Mouse (Mus musculus): ENCODE results near the gene Grid2.
A peak's percentile ranks its signal among the peaks of the same experiment; 100 is the strongest.

Gene Grid2

DNA sequence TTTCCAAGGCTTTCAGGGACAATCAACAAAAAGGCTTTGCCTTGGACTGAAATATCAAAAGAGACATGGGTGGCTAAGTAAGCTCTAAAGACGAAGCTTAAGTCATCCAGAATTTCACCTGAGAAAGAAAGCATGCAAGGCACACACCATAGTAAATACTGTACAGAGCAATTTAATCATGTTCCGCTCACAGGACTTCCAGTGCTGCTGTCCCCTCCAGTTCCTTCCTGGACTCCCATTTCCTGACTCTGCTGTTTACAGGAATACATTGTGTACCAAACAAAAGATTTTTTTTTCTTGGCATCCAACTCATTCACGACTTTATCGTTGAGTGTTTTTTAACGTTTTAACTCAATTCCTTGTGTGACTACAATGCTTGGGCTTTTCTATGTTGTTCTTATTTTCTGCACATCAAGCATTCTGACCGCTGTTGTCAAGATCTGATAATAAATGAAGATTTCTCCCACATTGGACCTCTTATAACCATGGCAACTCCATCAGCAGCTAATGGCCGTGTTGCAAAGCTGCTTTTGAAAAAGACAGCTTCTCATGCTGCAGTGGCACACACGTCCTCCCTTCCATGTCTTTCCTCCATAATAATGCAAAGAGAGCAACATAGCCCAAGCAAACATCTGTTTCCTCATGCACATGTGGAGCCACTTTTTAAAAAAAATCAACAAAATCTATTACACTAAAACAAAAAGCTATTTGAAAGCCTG, 1361.9 kb downstream of the Grid2 start:
- DNase-seq: no peak

DNA sequence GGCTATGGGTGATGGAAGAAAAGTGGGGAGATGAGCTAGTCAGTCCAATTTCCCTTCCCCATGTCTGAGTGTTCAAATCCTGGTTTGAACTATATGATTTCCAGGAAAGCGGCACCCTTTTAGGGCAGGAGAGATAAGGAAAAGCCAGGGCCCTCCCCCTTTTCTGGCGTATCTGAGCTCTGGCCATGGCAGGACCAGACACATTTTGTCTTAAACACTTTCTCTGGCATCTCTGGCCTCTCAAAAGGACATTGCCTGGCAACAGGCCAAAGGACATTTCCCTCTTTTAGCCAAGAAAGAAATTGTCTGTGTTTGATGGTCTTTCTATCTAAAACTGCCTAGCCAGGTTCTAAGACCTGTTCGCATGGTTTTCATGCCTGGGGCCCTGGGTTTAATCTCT, 1367.7 kb downstream of the Grid2 start:
- DNase-seq: no peak

DNA sequence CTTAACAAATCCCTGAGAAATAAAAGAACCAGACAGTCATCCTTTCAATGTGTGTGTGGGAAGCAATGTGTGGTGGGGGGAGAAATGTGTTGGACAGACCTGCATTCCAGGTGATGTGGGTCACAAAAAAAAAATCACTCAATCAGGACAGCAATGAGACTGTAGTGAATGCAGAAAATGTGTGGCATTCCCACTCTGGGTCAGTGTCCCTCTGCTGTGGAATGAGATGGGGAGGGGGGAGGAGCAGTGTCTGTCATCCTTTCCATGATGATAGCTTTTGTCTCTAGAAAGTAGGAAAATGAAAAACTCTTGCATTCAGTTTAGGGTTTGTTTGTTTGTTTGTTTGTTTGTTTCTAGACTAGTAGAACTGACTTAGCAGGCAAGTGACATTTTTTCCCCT, 1392.0 kb downstream of the Grid2 start:
- DNase-seq: no peak

DNA sequence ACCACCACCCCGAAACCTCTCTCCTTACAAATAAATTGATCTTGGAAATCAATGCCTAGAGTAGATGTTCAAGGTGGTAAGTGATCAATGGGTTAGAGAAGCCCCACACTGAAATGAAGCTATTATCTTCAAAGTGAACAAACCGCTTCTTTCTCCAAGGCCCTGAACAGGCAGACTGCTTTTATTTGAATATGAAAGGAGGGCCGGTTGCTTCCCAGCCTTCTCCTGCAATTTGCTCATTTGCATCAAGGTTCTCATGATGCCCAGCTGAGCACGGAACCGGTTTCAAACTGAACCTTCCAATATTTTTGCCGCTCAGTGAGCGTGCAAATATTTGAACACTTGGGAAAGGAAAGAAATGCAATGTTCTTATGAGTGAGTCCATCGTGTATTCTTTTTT, 1392.5 kb downstream of the Grid2 start:
- DNase-seq: no peak

DNA sequence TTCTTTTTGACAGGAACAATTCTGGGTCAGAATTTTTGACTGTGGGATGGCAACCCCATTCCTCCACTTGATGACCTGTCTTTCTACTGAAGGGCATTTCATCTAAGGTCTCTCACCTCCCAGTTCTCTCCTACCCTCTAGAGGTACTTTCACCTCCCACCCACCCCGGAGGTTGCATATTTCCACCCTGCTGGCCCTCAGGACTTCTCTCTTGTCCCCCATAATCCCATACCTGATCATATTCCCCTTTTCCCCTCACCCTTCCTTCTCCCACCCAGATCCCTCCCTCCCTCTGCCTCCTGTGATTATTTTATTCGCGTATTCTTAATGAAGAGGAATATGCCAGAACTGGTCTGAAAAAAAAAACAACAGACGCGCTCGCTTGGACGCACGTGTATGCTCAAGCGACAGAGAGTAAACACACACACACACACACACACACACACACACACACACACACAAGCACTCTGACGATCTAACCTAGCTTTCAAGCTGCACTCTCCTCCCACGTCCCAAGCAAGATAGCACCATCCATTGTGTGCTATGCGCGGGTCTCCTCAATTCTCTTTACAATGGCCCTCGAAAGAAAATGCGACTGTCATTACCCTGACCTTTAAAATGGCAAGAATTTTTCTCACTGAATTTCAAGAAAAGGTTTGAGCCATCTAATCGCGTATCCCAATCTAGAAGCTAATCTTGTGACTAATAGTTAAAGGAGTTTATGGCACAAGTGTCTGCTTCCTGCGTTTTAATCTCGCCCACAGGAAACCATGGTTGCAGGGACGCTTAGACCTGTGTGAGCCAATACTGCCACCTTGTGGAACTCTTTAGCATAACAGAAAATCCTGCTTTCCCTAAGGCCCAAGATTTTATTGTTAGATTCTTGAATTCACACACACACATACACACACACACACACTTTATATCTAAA, 1393.9 kb downstream of the Grid2 start:
- DNase-seq: peak; percentile 61 to 68

DNA sequence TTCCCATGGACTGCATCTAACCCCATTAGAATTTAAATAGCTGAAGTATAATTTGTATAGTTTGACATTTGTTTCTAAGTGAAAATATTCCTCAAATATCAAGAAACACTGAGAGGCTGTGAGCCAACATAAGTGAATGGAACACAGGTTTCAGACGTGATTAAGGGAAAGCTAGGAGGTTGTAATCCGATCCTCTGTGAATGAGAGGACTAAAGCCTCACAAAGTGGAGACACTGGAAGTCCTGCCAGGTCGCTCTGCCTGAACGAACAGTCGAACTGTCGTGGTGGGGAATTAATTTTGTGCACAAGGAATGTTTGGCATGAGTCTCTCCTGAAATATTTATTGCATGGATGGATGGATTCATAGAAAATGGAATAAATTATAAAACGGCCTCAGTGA, 1395.1 kb downstream of the Grid2 start:
- DNase-seq: peak in 1 of 2 experiments; percentile 6

DNA sequence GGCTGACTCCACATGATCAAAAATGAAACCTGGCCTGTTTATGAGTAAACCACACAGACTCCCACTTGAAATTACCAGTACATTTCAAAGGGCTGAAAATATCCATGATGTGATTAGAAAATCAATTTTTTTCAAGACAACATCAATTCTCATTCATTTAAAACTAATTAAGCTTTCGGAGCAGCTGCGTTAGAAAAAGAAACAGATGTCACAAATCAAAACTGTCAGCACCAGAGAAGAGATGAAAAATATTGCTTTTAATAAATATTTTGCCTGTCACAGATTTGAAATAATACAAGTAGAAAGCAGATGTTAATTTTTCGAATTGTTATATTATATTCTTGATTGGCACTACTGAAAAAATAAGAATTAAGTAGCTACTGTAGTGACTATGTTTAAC, 1415.3 kb downstream of the Grid2 start:
- no peak for DNase-seq

DNA sequence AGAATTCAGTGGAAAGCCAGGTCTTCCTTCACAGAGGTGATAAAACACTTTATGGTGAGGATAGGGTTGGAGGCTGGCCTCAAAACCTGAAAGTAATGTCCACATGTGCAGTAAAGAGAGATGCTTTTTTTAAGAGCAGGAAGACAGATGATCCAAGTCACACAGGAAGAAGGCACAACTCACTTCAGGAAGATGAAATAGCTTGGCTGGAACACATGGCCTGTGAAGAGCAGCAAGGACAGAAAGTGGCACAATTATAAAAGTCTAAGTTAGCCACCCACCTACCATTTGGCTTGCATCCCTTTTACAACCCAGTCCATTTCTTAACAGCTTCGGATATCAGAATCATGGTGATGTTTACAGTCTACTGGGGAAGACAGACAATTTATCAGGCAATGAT, 1423.1 kb downstream of the Grid2 start:
- no peak for DNase-seq

DNA sequence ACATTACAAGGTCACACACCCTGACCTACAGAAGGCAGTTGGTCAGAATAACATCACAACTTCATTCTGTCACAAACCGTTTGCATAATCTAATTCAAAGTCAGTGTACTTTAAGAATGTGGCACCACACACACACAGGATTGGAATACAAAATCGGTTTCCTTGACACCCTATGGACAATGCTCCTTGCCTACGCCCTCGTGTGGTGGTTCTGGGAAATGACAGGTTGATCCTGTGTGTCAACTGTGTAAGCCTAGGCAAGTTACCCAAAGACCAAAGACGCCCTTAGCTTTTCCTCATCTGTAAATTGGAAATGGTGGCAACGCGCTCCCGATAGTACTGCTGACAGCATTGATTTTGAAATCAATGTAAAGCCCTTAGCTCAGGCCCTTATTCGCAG, 1428.3 kb downstream of the Grid2 start:
- DNase-seq: peak; percentile 8 to 55

DNA sequence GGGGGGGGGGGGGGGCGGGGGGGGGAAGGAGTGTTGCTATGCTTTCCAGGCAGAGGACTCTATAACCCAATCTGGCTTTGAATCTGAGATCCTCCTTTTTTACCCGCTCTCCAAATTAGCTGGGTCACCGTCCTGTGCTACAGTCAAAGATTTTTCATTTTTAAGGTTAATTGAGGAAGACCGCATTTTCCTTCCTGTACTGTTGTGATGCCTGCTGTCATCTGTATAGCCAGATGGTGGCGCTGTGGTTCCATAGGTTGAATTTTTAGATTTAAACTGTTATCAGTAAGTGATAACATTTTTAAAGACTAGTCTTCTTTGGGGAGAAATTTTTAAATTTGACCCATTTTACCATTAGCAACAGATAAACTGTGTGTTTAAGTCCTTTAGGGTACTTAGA, 1429.3 kb downstream of the Grid2 start:
- peak; percentile 5 to 54 for DNase-seq

DNA sequence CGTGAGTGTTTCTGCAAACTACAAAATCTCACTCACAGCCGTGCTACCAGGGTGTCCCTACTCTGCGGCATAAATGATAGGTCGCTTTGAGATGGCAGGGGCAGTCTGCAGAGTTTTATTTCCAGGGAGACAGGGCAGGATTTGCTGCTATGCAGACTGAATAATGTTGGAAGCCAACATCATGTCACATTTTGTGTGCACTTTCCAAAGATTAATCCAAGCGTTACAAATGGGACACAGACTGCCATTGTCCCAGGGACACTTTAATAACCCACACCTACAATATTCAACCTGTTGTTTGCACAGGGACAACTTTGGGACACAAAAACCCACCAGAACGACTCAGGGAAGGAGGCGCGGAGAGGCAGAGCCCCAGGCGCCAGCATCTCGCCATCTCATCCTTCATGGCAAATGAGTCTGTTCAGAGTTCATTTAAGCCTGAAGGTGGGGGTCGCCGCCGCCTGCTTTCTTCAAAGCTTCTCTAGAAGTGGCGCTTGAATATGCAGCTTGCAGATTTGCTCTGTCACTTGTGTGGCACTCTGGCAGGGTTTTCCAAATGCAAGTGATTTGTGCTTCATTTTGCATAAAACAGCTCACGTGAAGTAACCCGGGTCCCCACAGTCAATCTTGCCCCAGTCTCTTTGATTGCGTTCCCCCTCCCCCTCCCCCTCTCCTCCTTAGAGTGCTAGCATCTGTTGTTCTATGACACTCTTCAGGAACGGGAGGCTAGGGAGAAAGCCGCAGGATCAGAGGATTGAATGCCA, 1432.7 kb downstream of the Grid2 start:
- DNase-seq: no peak

DNA sequence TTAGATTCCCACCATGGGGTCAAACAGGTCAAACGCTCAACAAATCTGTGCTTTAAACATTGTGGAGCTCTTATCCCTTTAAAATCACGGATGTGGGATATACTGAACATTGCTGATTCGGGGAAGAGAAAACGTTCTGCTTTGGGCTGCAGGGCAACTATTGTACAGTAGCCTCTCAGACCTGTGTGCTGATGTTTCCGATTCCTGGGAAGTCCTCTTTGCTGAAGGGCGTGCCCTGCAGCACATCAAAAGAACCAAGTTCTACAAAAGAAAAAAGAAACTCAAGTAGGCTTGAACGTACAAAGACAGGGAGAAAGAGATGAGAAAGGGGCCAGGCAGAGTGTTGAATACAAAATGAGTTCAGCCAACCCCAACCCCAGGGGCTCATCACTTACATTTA, 1439.0 kb downstream of the Grid2 start:
- DNase-seq: no peak

DNA sequence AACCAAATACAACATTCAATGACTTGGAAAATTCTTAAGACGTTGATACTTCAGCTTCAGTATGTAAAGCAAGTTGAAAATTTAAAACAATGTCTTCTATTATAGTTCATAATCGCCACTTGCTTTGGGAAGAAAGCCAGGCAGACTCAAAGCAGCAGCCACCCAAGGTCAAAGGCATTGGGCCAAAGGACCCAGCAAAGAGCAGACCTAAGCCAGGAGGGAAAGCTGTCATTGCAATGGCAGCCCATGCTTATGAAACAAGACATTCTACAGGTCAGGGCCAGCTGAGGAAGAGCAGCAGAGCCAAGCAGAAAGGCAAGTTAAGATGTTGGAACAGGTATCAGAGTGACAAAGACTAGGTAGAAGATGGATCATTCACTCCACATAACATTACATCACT, 1448.0 kb downstream of the Grid2 start:
- DNase-seq: no peak

DNA sequence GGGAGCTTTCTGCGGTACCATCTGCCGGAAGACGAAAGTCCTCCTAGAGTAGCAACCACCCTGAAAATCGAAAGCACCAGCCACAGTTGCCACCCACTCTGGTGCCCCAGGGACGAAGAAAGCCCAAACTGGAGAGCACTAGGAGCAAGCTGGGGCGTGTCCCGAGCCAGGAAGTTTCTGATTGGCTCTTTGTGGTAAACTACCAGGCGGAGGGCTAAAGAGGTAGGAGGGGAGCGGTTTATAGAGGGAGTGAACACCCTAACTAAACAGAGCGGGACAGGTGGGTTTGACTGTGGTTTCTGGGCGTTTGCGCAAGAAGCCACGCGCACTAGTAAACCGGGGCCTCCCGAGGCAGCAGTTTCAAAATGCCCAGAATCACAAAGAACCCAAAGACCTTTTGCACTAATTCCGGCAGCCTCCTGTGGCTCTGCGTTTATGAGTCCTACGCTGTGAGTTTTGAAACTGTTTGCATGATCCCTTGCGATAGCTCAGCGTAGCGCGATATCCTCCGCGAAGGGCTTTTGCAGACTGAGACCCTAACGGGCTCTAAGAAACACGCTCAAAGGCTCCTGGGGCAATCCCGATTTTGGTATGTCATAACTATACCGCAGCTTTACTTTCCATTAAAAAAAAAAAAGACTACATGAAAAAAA, 1472.2 kb downstream of the Grid2 start:
- peak; percentile 22 to 25 for DNase-seq

DNA sequence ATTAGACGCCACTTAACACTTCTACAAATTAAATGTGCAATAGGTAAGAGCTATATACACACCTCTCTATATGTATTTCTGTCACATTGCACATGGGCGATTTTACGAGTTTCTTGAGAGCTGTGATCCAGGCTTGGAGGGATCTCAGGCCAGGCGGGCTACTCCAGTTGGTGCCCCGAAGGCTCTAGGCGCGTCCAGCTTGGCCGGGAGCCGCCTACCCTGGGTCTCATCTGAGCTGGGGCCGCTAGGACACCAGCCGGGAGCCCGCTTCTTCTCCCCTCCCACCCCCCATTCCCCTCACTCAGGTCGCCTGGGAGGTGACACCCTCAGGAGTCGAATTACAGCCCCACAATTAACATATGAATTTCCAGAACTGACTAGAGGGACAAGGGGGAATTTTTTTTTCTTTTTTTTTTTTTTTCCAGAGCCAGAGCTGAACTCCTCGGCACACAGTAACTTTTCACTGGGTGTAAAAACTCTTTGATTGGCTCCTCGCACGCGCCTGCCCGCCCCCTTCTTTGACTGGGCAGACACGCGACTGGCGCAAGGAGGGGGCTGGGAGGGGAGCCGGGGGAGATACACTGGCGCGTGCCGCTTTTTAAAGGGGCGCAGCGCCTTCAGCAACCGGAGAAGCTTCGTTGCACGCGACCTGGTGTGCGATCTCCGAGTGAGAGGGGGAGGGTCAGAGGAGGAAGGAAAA, 1473.0 kb downstream of the Grid2 start, which contains the start of gene Atoh1:
TSS of gene Atoh1 (plus strand) at position 627 of the 700 bp plus-strand sequence.
- DNase-seq: peak; percentile 62 to 69

DNA sequence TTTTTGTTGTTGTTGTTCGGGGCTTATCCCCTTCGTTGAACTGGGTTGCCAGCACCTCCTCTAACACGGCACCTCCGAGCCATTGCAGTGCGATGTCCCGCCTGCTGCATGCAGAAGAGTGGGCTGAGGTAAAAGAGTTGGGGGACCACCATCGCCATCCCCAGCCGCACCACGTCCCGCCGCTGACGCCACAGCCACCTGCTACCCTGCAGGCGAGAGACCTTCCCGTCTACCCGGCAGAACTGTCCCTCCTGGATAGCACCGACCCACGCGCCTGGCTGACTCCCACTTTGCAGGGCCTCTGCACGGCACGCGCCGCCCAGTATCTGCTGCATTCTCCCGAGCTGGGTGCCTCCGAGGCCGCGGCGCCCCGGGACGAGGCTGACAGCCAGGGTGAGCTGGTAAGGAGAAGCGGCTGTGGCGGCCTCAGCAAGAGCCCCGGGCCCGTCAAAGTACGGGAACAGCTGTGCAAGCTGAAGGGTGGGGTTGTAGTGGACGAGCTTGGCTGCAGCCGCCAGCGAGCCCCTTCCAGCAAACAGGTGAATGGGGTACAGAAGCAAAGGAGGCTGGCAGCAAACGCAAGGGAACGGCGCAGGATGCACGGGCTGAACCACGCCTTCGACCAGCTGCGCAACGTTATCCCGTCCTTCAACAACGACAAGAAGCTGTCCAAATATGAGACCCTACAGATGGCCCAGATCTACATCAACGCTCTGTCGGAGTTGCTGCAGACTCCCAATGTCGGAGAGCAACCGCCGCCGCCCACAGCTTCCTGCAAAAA, 1473.7 kb downstream of the Grid2 start:
- peak; percentile 2 to 33 for DNase-seq

DNA sequence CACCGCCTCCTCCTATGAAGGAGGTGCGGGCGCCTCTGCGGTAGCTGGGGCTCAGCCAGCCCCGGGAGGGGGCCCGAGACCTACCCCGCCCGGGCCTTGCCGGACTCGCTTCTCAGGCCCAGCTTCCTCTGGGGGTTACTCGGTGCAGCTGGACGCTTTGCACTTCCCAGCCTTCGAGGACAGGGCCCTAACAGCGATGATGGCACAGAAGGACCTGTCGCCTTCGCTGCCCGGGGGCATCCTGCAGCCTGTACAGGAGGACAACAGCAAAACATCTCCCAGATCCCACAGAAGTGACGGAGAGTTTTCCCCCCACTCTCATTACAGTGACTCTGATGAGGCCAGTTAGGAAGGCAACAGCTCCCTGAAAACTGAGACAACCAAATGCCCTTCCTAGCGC, 1474.4 kb downstream of the Grid2 start:
- peak in 1 of 2 experiments; percentile 3 for DNase-seq

DNA sequence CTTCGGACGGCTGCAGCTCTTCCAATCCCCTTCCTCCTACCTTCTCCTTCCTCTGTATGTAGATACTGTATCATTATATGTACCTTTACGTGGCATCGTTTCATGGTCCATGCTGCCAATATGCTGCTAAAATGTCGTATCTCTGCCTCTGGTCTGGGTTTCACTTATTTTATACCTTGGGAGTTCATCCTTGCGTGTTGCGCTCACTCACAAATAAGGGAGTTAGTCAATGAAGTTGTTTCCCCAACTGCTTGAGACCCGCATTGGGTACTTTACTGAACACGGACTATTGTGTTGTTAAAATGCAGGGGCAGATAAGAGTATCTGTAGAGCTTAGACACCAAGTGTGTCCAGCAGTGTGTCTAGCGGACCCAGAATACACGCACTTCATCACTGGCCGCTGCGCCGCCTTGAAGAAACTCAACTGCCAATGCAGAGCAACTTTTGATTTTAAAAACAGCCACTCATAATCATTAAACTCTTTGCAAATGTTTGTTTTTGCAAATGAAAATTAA, 1474.9 kb downstream of the Grid2 start:
- no peak for DNase-seq

DNA sequence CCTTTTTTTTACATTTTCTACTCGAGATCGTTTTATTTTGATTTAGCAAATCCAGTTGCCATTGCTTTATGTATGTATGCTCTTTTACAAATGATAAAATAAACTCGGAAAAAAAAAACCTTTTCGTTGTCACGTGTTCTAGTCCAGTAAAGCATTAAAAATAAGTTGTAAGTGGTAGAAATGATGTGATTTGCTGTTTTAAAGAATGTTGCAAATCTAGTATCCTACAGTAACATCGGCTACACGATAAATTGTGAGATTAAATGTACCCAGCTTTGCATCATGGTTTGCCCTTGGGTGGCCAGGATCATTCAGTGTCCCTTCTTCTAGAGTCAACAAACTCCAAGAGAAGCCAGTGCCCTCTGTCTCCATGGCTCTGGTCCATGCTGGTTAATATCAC, 1475.5 kb downstream of the Grid2 start:
- DNase-seq: no peak

DNA sequence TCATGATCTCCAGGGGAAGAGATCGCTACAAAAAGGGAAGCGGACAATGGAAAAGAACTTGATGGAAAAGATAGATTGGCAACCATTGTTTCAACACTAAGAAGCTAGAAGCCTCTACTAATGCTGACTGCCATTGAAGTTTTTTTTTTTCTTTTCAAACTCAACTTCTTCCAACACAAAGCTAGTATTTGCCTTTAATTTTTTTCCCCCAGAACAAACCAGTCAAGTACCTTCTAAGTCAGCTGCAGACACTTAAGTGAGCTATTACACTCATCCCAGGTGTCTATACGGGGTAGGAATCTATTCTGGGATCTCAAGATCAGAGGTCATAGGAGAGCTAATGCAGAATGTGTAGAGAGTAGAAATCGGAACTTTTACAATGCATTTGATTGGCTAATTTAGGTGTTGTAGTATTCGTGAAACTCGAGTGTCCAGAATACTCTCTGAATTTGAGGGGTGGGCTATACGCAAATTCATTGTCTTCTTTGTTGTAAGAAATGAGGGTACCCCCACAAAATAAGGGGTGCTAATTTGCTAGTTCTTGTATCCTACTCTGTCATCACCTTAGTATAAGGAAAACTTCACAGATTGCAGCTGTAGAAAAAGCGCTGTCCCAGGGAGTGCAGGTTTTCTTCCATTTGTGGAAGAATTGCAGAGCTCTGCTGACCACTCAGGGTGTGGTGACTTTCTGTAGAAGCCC, 1476.1 kb downstream of the Grid2 start:
- DNase-seq: no peak

Data from kidney, postnatal 36 days (tissue).